Mouse (Mus musculus): ENCODE measurements around the gene Cd48.
A peak's percentile ranks its signal among the peaks of the same experiment; 100 is the strongest.

Cd48 gene

GRCm38 (mm10) chr1:171693918-171694317 is 12.1 kb downstream of the Cd48 start:
- no peak for DNase-seq (ENCODE audit: low spot score in 2 of 2)

GRCm38 (mm10) chr1:171698983-171699382 is 17.2 kb downstream of the Cd48 start:
- no peak for DNase-seq (ENCODE audit: low spot score in 2 of 2)

GRCm38 (mm10) chr1:171713736-171714135 is 31.9 kb downstream of the Cd48 start:
- peak; percentile 10 to 31 for DNase-seq (ENCODE audit: low spot score in 2 of 2)

- DNase-seq (ENCODE audit: low spot score in 2 of 2), result no peak
These were observed 33.6 kb downstream of the Cd48 start for GRCm38 (mm10) chr1:171715434-171715833.

GRCm38 (mm10) chr1:171716232-171716631 is 34.4 kb downstream of the Cd48 start:
- DNase-seq (ENCODE audit: low spot score in 2 of 2), result no peak

- DNase-seq (ENCODE audit: low spot score in 2 of 2), result no peak
These were observed 49.4 kb downstream of the Cd48 start for GRCm38 (mm10) chr1:171731195-171731594.

GRCm38 (mm10) chr1:171734898-171735297 is 53.1 kb downstream of the Cd48 start:
- DNase-seq (ENCODE audit: low spot score in 2 of 2), result no peak

GRCm38 (mm10) chr1:171748127-171748969 is 66.5 kb downstream of the Cd48 start:
- DNase-seq (ENCODE audit: low spot score in 2 of 2), result no peak

Data from right cerebral cortex, postnatal 36 days (tissue).